Mouse (Mus musculus) kidney, embryonic 14.5 days (tissue): ENCODE measurements around the gene Apol7e. TPM values are rescaled to one million over a fixed set of nuclear protein-coding genes. Genes with fewer than 3 reads are reported as not detected.

Source experiments
- ATAC-seq: fragments of 200-750 bp; cut with Nextera tagmentation; 2 replicates; pipeline ENCODE4 v1.8.0; 2017; ENCODE audit warnings: moderate number of reproducible peaks, mild to moderate bottlenecking, moderate TSS enrichment, moderate library complexity; ENCODE audit not compliant: low FRiP score, low TSS enrichment
- H3K27ac ChIP-seq: fragments of 300-500 bp; sonication (generic); 2 replicates; pipeline ENCODE4 v1.5.1; 2014; ENCODE audit warnings: low read depth, mild to moderate bottlenecking, low read length, moderate library complexity, mixed read lengths
- H3K27me3 ChIP-seq: fragments of 300-500 bp; sonication (generic); 2 replicates; pipeline ENCODE4 v1.6.1; 2014; ENCODE audit warnings: mild to moderate bottlenecking, low read length; ENCODE audit not compliant: control insufficient read depth, insufficient read depth
- H3K36me3 ChIP-seq: fragments of 300-500 bp; sonication (generic); 2 replicates; pipeline ENCODE4 v1.6.1; 2014; ENCODE audit warnings: low read length, mixed read lengths; ENCODE audit not compliant: control insufficient read depth, insufficient read depth
- H3K4me1 ChIP-seq: fragments of 300-500 bp; sonication (generic); 2 replicates; pipeline ENCODE4 v1.6.1; 2014; ENCODE audit warnings: low read length, mixed read lengths; ENCODE audit not compliant: control insufficient read depth, insufficient read depth
- H3K4me2 ChIP-seq: fragments of 300-500 bp; sonication (generic); replicated peaks from 2 replicates; pipeline ENCODE4 v1.6.1; 2014; ENCODE audit warnings: low read depth, mild to moderate bottlenecking, low read length
- H3K4me3 ChIP-seq: fragments of 300-500 bp; sonication (generic); 2 replicates; pipeline ENCODE4 v1.5.1; 2014; ENCODE audit warnings: mild to moderate bottlenecking, low read length
- H3K9ac ChIP-seq: fragments of 300-500 bp; sonication (generic); 2 replicates; pipeline ENCODE4 v1.6.1; 2014; ENCODE audit warnings: low read depth, mild to moderate bottlenecking, low read length, moderate library complexity
- H3K9me3 ChIP-seq: fragments of 300-500 bp; sonication (generic); 2 replicates; pipeline ENCODE4 v1.6.1; 2016; ENCODE audit warnings: low read length; ENCODE audit not compliant: control insufficient read depth
- WGBS: fragments of 180-500 bp; shearing (Covaris S2); extraction: QIAGEN DNeasy Blood & Tissue Kit; methylation state at CpG from one replicate; pipeline ENCODE4 v1.1.7; 2014; 5-methylcytosine and 5-hydroxymethylcytosine counted together
- polyA plus RNA-seq: library from polyadenylated mRNA; unstranded; fragments of >200 nt; fragmentation: Nextera tagmentation; extraction: Ambion mirVana; gene quantifications from 2 replicates; pipeline ENCODE4 v1.2.1, GENCODE M21; 2014

Gene Apol7e
- polyA plus RNA-seq, 1 experiment from 2014 or later = not detected

DNA sequence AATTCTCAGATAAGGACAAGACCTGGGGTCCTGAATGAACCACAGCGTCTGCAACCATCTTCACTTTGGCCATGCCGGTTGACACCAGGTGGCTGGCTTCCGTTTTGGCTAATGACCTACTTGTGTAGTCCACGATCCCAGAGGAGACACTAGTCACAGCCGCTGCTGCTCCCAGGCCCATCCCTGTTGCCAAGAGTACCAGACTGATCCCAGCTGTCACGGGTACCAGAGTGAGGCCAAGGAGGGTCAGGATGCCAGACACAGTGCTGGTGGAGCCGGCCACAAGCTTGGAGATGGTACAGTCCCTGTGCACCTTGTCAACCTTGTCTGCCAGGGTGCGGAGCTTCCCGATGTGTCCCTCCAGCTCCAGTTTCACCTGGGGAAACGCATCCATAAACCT, 51.1 kb downstream of the Apol7e start:
- Histone ChIP-seq H3K4me1 (no peaks in the 10 kb centered on the region), H3K4me3 (no peak overlapping the region), H3K27ac (no peak overlapping the region), H3K9ac (no peak overlapping the region), H3K9me3 (no peaks in the 10 kb centered on the region; the same call in 1 of the 2 replicates), H3K36me3 (no peaks in the 10 kb centered on the region), H3K4me2 (no peak overlapping the region), H3K27me3 (no peaks in the 10 kb centered on the region)
- no peak for ATAC-seq
- 92% methylated on average over 10 of the region's 10 CpGs for WGBS

DNA sequence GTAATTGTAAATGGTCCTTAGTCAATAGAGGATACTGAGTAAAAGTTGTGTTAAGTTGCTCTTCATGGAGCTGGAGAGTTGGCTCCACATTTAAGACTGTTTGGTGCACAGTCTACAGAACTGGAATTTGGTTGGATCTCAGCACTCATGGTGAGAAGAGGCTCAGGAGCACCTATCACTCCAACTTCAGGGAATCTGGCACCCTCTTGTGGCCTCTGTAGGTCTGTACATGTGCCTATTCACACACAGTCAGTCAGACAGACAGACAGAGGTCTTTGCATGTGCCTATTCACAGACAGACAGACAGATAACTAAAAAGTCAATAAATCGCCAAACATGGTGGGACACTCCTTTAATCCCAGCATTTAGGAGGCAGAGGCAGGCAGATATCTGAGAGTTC, 51.8 kb downstream of the Apol7e start:
- WGBS = 29% methylated on average over 1 of the region's 1 CpGs
- ATAC-seq = no peak

DNA sequence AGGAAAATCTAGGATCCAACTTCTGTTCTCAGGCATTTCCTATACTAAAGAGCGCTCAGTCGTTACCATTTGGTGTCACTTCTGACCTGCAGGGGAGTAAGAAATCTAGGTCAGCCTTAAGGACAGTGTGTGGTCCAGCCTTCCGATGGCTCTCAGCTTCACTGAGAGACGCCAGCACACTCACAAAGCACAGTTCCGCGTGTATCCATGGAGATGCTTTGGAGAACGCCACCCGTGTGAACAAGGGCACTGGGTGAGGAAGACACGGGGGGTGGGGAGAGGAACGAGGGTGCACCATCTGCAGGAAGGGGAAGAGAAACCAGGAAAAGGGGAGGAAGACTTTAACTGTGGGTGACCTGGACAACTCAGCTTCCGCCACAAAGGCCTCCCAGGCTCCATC, 53.8 kb downstream of the Apol7e start:
- H3K27ac ChIP-seq = no peak overlapping the region
- no peaks in the 10 kb centered on the region; the same call in 1 of the 2 replicates for H3K9me3 ChIP-seq
- WGBS = 47% methylated on average over 11 of the region's 11 CpGs
- H3K4me2 ChIP-seq = no peak overlapping the region
- no peak overlapping the region for H3K4me3 ChIP-seq
- no peaks in the 10 kb centered on the region for H3K27me3 ChIP-seq
- H3K4me1 ChIP-seq = no peaks in the 10 kb centered on the region
- H3K9ac ChIP-seq = no peak overlapping the region
- ATAC-seq = no peak
- no peaks in the 10 kb centered on the region for H3K36me3 ChIP-seq

More for the DNA sequence above, 51.8 kb downstream of the Apol7e start:
- Histone ChIP-seq H3K36me3 (no peaks in the 10 kb centered on the region), H3K4me2 (no peak overlapping the region), H3K27me3 (no peaks in the 10 kb centered on the region), H3K9me3 (no peaks in the 10 kb centered on the region; the same call in 1 of the 2 replicates), H3K4me1 (no peaks in the 10 kb centered on the region), H3K4me3 (no peak overlapping the region), H3K27ac (no peak overlapping the region), H3K9ac (no peak overlapping the region)

DNA sequence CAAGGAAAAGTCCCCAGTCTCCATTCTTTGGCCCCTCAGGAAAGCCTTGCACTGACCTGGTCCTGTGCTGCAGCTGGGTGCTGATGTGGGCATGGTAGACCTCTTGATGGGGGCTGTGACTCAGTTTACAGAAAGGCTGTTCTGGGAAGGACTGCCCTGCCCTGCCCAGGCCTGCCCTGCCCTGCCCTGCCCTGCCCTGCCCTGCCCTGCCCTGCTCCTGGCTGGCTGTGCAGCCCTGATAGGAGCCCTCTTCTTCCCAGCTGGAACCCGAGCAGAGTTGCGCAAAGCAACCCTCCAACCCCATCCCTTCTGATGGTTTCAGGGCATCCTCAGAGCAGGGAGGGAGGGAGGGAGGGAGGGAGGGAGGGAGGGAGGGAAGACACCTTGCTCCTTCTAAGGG, 56.5 kb downstream of the Apol7e start:
- Histone ChIP-seq H3K4me3 (no peak overlapping the region), H3K9me3 (no peaks in the 10 kb centered on the region), H3K36me3 (peaks cover 6% of the 10 kb centered on the region; the same call in 1 of the 2 replicates), H3K27me3 (no peaks in the 10 kb centered on the region), H3K9ac (no peak overlapping the region), H3K4me2 (no peak overlapping the region), H3K4me1 (no peaks in the 10 kb centered on the region), H3K27ac (no peak overlapping the region)
- ATAC-seq = no peak
- 50% methylated on average over 2 of the region's 2 CpGs for WGBS

DNA sequence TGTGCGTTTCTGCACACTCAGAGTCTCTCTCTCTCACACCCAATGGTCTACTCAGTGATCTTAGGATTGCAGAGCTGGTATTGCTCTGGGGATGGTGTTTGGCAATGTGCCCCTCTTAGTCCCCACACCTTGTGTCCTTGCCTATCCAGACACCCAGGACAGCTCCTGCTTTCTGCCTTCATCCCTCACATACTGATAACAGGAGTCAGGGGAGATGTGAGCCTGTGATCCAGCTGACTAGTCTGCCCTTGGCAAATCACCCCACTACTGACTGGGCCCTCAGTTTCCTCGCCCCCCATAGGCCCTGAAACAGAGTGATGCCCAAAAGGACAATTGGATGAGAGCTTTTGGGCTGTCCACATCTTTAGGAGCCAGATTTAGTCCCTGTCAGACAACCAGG, 57.4 kb downstream of the Apol7e start:
- no peaks in the 10 kb centered on the region for H3K9me3 ChIP-seq
- H3K4me1 ChIP-seq = no peaks in the 10 kb centered on the region
- H3K36me3 ChIP-seq = peaks cover 15% of the 10 kb centered on the region
- no peak overlapping the region for H3K4me3 ChIP-seq
- no peak overlapping the region for H3K27ac ChIP-seq
- no peak for ATAC-seq
- WGBS = 71% methylated on average over 2 of the region's 2 CpGs
- no peak overlapping the region for H3K4me2 ChIP-seq
- H3K27me3 ChIP-seq = no peaks in the 10 kb centered on the region
- H3K9ac ChIP-seq = no peak overlapping the region

DNA sequence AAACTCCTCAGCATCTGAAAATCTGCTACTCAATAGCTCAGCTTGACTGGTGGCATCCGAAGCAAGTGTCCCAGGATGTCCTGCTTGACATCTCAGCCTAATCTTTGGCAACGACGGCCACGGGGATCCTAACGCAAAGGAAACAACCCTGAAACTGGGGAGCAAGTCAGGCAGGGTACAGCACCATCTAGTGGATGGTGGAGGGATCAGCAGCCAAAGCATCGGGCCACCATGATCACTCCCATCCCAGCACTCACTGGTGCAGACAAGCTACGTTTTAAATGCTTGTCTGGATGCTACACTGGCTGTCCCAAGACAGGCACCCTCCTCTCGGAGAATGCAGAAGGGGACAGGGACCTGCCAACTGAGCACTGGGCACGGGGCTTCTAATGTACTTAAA, 58.2 kb downstream of the Apol7e start, which contains the start of gene Apol8:
Gene Apol8 (minus strand): TSS at position 156 of the 400 bp plus-strand sequence.
- Histone ChIP-seq H3K4me3 (no peak within 1 kb of the TSS), H3K36me3 (peaks cover 23% of the 10 kb centered on the region), H3K27ac (no peak within 1 kb of the TSS), H3K9ac (no peak within 1 kb of the TSS), H3K4me1 (no peaks in the 10 kb centered on the region), H3K9me3 (no peaks in the 10 kb centered on the region), H3K27me3 (no peaks in the 10 kb centered on the region), H3K4me2 (no peak within 1 kb of the TSS; the same call in 1 of the 2 replicates)
- WGBS = 7% methylated on average over 9 of the region's 9 CpGs
- no peak for ATAC-seq

DNA sequence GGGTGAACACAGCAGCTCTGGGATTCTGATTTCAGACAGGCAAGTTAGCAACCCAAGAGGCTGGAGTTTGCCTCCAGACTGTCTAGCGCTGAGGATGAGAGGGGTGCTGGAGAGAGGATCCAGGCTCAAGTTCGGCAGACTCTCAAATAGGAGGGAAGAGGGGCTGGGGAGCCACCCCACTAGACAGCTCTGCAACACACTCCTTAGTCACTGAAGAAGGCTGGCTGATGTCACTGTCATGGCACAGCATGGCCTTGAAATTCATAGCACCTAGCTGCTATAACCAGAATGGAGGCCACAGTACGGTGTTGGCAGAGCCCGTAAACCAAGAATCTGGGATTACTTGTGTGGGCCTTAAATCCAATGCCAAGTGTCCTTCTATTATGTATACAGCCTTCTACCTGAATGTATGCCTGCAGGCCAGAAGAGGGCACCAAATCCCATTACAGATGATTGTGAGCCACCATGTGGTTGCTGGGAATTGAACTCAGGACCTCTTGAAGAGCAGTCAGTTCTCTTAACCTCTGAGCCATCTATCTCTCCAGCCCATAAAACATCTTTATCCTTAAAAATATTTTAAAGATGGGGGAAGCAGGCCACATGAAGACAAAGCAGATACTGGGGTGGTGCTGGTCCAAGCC, 59.0 kb downstream of the Apol7e start:
- H3K4me2 ChIP-seq = no peak overlapping the region
- no peaks in the 10 kb centered on the region for H3K9me3 ChIP-seq
- no peak for ATAC-seq
- no peak overlapping the region for H3K27ac ChIP-seq
- 80% methylated on average over 4 of the region's 4 CpGs for WGBS
- no peaks in the 10 kb centered on the region for H3K4me1 ChIP-seq
- peaks cover 31% of the 10 kb centered on the region for H3K36me3 ChIP-seq
- H3K27me3 ChIP-seq = no peaks in the 10 kb centered on the region
- no peak overlapping the region for H3K9ac ChIP-seq
- H3K4me3 ChIP-seq = no peak overlapping the region

DNA sequence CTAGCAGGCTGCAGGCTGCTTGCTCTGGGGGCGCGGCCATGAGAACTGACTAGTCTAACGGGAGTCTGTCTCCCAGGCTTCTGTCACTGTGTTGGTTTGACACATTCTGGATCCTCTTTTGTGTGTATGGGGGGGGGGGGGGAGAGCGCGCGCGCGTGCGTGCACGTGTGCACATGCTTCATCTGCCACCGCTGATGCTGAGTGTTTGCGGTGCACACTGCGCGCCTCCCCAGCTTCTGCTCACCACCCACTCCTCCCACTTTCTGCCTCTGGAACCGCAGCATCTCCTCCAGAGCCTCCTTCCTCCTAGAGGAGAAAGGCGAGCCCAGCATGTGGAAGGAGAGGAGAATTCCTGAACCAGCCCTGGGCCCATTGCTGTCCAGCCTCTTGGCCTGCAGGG, 61.4 kb downstream of the Apol7e start:
- Histone ChIP-seq H3K27me3 (no peaks in the 10 kb centered on the region), H3K4me1 (no peaks in the 10 kb centered on the region), H3K27ac (no peak overlapping the region), H3K9ac (no peak overlapping the region), H3K4me3 (no peak overlapping the region), H3K4me2 (no peak overlapping the region), H3K36me3 (peaks cover 55% of the 10 kb centered on the region), H3K9me3 (no peaks in the 10 kb centered on the region)
- ATAC-seq = no peak
- WGBS = 94% methylated on average over 15 of the region's 16 CpGs

DNA sequence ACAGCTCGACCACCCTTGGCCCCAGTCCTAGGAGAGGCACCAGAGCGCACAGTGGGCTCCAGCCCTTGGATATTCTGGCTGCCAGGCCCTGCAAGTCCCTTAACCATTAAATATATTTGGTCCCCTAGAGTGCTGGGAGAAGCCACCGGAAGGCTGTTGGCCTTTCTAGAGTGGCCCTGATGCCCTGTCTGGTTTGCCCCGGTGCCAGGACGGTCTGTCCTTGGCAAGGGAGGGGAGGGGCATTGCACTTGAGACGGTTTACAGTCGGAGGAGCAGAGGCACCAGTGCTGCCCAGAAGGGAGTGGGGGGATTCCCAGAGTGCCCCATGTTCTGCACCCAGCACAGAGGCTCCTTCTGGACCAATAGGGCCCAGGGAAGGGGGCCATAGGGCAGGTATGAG, 62.4 kb downstream of the Apol7e start:
- no peaks in the 10 kb centered on the region for H3K4me1 ChIP-seq
- ATAC-seq = no peak
- H3K9me3 ChIP-seq = no peaks in the 10 kb centered on the region
- 93% methylated on average over 7 of the region's 7 CpGs for WGBS
- no peak overlapping the region for H3K27ac ChIP-seq
- peaks cover 65% of the 10 kb centered on the region for H3K36me3 ChIP-seq
- H3K4me3 ChIP-seq = no peak overlapping the region
- no peak overlapping the region for H3K9ac ChIP-seq
- no peak overlapping the region for H3K4me2 ChIP-seq
- H3K27me3 ChIP-seq = no peaks in the 10 kb centered on the region
